8 mouse cellular contexts compared by ENCODE assay signal in the genomic region with DNA sequence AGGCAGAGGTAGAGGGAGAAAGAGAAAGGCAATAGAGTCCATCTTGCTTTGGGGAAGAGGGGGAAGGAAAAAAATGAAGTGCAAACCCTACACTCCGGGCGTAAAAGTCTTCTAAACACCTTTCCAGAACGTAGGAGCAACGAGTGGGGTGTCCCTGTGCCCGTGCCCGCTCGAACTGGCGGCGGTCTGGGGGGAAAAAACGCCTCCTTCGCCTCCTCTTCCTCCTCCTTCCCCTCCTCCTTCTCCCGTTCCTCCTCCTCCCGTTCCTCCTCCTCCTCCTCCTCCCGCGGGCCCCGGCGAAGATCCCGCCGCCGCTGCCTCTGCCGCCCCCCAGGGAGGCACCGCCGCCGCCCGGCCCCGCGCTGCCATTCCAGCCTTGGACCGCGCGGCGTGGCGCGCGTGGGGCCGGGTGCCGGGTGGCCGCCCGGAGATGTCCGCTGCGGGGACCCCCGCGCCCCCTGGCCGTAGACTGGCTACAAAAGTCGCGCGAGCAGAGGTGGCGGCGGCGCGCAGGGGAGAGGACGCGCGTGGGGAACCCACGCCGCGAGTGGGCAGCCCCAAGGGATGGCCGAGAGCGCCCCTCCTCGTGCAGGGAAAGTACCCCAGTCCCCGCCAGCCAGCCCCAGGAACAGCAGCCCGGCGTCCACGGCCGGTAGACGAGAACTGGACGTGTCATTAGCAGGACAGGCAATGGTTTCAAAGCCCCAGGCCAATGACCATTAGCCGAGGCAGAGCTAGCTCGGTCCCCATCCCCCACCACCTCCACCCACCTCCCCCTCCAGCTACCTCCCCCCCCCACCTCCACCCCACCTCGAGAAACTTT. TPM values are rescaled to one million over a fixed set of nuclear protein-coding genes. Genes with fewer than 3 reads are reported as not detected.
DNase-seq lines count a peak whose midpoint lies in the region; ATAC-seq and TF ChIP-seq lines count a peak whose summit lies in the region.

No protein-coding gene starts in this region.

- TF ChIP-seq EP300 in ES-Bruce4 (IDR thresholded peaks at IDR 0.05; ENCODE audit: insufficient read depth, low read depth, low read length) = no peak

- 1% methylated on average over 67 of the region's 69 CpGs for WGBS in forebrain, embryonic 10.5 days
- under 1% methylated on average over 58 of the region's 69 CpGs for WGBS in lung, embryonic 16.5 days

- TF ChIP-seq POLR2A in ES-Bruce4 (IDR thresholded peaks at IDR 0.05; ENCODE audit: insufficient read depth, low read length) = no peak
- no peak for TF ChIP-seq POLR2A in bone marrow macrophage, adult 2 months (IDR thresholded peaks at IDR 0.05; ENCODE audit: borderline replicate concordance, low read depth, low read length)

- no peaks in the 10 kb centered on the region for H3K4me1 ChIP-seq in ES-Bruce4 (ENCODE audit: control insufficient read depth, insufficient read depth, low read length)
- H3K4me1 ChIP-seq in bone marrow macrophage, adult 2 months (ENCODE audit: control insufficient read depth, insufficient read depth, low read length) = peaks cover 13% of the 10 kb centered on the region
- H3K4me1 ChIP-seq in forebrain, embryonic 10.5 days = peaks cover 14% of the 10 kb centered on the region
- peaks cover 8% of the 10 kb centered on the region for H3K4me1 ChIP-seq in lung, embryonic 16.5 days (replicated peaks; ENCODE audit: control insufficient read depth, insufficient read depth, low read length)

- no peak overlapping the region for H3K27ac ChIP-seq in ES-Bruce4 (ENCODE audit: insufficient read depth, low read length)
- H3K27ac ChIP-seq in bone marrow macrophage, adult 2 months (ENCODE audit: insufficient read depth, low read depth, low read length) = peak overlapping the region; percentile 46
- peak overlapping the region; percentile 96 for H3K27ac ChIP-seq in forebrain, embryonic 10.5 days
- H3K27ac ChIP-seq in layer of hippocampus, adult 2 months = peak overlapping the region; percentile 78
- no peak overlapping the region; the same call in 1 of the 2 replicates for H3K27ac ChIP-seq in lung, embryonic 16.5 days (ENCODE audit: low read length)

- TF ChIP-seq CTCF in ES-Bruce4 (IDR thresholded peaks at IDR 0.05; ENCODE audit: low read depth, low read length) = no peak
- no peak for TF ChIP-seq CTCF in bone marrow macrophage, adult 2 months (IDR thresholded peaks at IDR 0.05; ENCODE audit: low read depth, low read length)
- no peak; the same call in none of the 2 replicates for TF ChIP-seq CTCF in layer of hippocampus, adult 2 months (conservative IDR thresholded peaks at IDR 0.05)

- 0 out of 2 replicates have a peak, but pooled peaks have one; percentile 13 for ATAC-seq in lung, embryonic 16.5 days (ENCODE audit: low read depth)

- intact Hi-C loops in heart, postnatal 10 days (cut with DNase I) = loop anchor here (2.0 to 5.0 kb wide), 2 partner anchors 68 to 307 kb away; no protein-coding TSS in a partner anchor

- peak; percentile 55 for DNase-seq in forebrain, embryonic 10.5 days (ENCODE audit: extremely low spot score, low spot score)
- peak; percentile 33 to 54 for DNase-seq in heart, postnatal 10 days
- peak; percentile 7 to 30 for DNase-seq in layer of hippocampus, adult 2 months (ENCODE audit: low spot score in 2 of 2)
- DNase-seq in ovary, postnatal 10 days (ENCODE audit: low spot score) = peak; percentile 27
- peak; percentile 29 for DNase-seq in thymus, postnatal 25 days

- H3K9me3 ChIP-seq in ES-Bruce4 (replicated peaks; ENCODE audit: control insufficient read depth, insufficient read depth, low read length, poor library complexity, severe bottlenecking) = no peaks in the 10 kb centered on the region
- no peaks in the 10 kb centered on the region for H3K9me3 ChIP-seq in forebrain, embryonic 10.5 days
- H3K9me3 ChIP-seq in lung, embryonic 16.5 days (ENCODE audit: control insufficient read depth, low read length) = no peaks in the 10 kb centered on the region

- H3K9ac ChIP-seq in ES-Bruce4 (ENCODE audit: low read depth, poor library complexity, severe bottlenecking) = peak overlapping the region; percentile 99
- peak overlapping the region; percentile 96 for H3K9ac ChIP-seq in lung, embryonic 16.5 days (ENCODE audit: low read length)

- peak overlapping the region; percentile 98 for H3K4me2 ChIP-seq in lung, embryonic 16.5 days (ENCODE audit: low read depth, low read length)

- H3K36me3 ChIP-seq in ES-Bruce4 (ENCODE audit: control insufficient read depth, insufficient read depth, low read length, poor library complexity, severe bottlenecking) = peaks cover 2% of the 10 kb centered on the region
- peaks cover 7% of the 10 kb centered on the region for H3K36me3 ChIP-seq in forebrain, embryonic 10.5 days (replicated peaks)
- no peaks in the 10 kb centered on the region for H3K36me3 ChIP-seq in lung, embryonic 16.5 days (ENCODE audit: control insufficient read depth, insufficient read depth, low read length)

- H3K27me3 ChIP-seq in ES-Bruce4 (ENCODE audit: control insufficient read depth, insufficient read depth, low read length, poor library complexity, severe bottlenecking) = no peaks in the 10 kb centered on the region
- no peaks in the 10 kb centered on the region for H3K27me3 ChIP-seq in forebrain, embryonic 10.5 days (ENCODE audit: poor library complexity, severe bottlenecking)
- H3K27me3 ChIP-seq in lung, embryonic 16.5 days (ENCODE audit: control insufficient read depth, insufficient read depth, low read depth, low read length) = no peaks in the 10 kb centered on the region

- H3K4me3 ChIP-seq in ES-Bruce4 (ENCODE audit: low read depth, low read length) = peak overlapping the region; percentile 70
- H3K4me3 ChIP-seq in bone marrow macrophage, adult 2 months (ENCODE audit: insufficient read depth, low read length) = peak overlapping the region; percentile 95
- H3K4me3 ChIP-seq in forebrain, embryonic 10.5 days = peak overlapping the region; percentile 93
- peak overlapping the region; percentile 97 for H3K4me3 ChIP-seq in layer of hippocampus, adult 2 months
- H3K4me3 ChIP-seq in lung, embryonic 16.5 days (ENCODE audit: low read length) = peak overlapping the region; percentile 95

RNA-seq across cellular contexts. Expression of a gene that starts 2.3 kb away (rescaled TPM):
- polyA plus RNA-seq in ES-Bruce4 (2011; ENCODE audit: insufficient read depth, insufficient read length, low read depth, missing spikeins) = 107 and 116 TPM in 2 replicates
- 27.2 and 33.4 TPM in 2 replicates for polyA plus RNA-seq in bone marrow macrophage, adult 2 months (2012; ENCODE audit: insufficient read depth, insufficient read length, missing spikeins)
- 39.1 and 39.4 TPM in 2 replicates for polyA plus RNA-seq in forebrain, embryonic 10.5 days (2016; fragmentation: Nextera tagmentation; extraction: Ambion mirVana)
- total RNA-seq in heart, postnatal 10 days (2021) = 10 to 100 TPM; 17.3 to 18.9 TPM
- total RNA-seq in layer of hippocampus, adult 2 months (2021) = 10 to 100 TPM; 27.5 to 28.4 TPM
- polyA plus RNA-seq in lung, embryonic 16.5 days (2015; fragmentation: Nextera tagmentation; extraction: Ambion mirVana) = 39.5 and 43.1 TPM in 2 replicates

Comparison
In these comparisons a context has a peak if more than half of its experiments do, and no peak if none do; other contexts are left out.
1. H3K27ac ChIP-seq: peak in bone marrow macrophage, adult 2 months (single experiment), forebrain, embryonic 10.5 days (single experiment) and layer of hippocampus, adult 2 months (single experiment); none in ES-Bruce4 (single experiment) and lung, embryonic 16.5 days (single experiment).
2. Peak in every context shown above with its lines, with median percentiles within 50 percentile points of each other: H3K4me3 ChIP-seq and DNase-seq.